Mouse (Mus musculus): ENCODE measurements at regions not wholly inside any gene's neighbourhood (a gene's known extent, or its start where the extent isn't known, plus 50 kb on each side); places are given as distances from the start of the nearest gene placed in this dataset.

- DNase-seq (ENCODE audit: low spot score in 2 of 2), result peak; percentile 5 to 10
Measured at GRCm38 (mm10) chr9:84673327-84673726, 639.2 kb upstream of the Gm11114 start.

DNA sequence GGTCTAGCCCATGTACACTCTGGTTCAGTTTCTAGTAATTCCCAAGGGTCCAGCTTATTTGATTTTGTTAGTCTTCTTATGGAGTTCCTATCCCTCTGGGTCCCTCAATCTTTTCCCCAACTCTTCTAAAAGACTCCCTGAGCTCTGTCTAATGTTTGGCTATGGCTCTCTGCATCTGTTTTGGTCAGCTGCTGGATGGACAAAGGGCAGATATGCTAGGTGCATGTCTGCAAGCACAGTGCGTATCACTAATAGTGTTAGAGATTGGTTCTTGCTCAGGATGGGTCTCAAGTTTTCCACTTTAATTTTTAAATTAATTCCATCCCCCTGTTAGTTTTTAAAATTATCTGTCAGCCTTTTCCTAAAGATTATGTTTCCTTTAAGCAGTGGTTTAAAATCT, 634.2 kb upstream of the Gm11114 start:
- DNase-seq (ENCODE audit: low spot score in 2 of 2), result no peak

GRCm38 (mm10) chr9:84718615-84719191, 593.9 kb upstream of the Gm11114 start:
- DNase-seq (ENCODE audit: low spot score in 2 of 2), result no peak

GRCm38 (mm10) chr9:84719396-84719795, 593.2 kb upstream of the Gm11114 start:
- no peak for DNase-seq (ENCODE audit: low spot score in 2 of 2)

DNA sequence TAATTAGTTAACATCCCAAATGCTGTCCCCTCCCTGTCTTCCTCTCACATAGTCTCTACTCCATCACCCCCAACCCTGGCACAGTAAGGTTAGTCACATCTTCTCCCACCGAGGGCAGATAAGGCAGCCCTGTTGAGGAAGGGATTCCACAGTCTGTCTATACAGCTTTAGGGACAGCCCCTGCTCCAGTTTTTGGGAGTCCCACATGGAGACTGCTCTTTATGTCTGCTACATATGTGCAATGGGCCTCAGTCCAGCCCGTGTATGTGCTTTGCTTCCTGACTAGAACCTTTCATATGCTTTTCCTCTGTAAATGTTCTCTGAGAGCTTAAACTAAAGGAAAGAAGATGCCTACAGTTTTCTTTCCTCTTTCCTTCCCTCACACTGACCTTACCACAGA, 592.1 kb upstream of the Gm11114 start:
- no peak for DNase-seq (ENCODE audit: low spot score in 2 of 2)

- DNase-seq (ENCODE audit: low spot score in 2 of 2), result no peak
Measured at GRCm38 (mm10) chr9:84739266-84739665, 573.3 kb upstream of the Gm11114 start.

GRCm38 (mm10) chr9:84740336-84740735, 572.2 kb upstream of the Gm11114 start:
- DNase-seq (ENCODE audit: low spot score in 2 of 2), result no peak

DNA sequence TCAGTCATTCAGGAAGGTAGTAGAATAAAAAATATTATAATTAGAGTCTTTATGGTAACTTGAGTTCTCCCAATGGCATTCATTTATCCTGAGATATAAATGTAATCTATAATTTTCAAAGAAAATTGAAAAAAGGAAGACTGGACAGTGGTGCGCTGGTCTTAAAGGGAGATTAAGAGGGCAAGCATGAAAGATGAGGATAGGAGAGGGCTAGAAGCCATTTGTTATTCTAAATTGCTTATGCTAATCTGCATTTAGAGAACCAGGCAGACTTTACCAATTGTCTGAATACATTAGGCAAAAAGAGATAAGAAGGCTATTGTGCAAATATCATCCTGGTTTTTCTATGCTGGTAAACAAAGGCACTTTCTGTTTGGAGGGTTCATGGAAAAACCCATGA, 558.2 kb upstream of the Gm11114 start:
- DNase-seq (ENCODE audit: low spot score in 2 of 2), result no peak

DNA sequence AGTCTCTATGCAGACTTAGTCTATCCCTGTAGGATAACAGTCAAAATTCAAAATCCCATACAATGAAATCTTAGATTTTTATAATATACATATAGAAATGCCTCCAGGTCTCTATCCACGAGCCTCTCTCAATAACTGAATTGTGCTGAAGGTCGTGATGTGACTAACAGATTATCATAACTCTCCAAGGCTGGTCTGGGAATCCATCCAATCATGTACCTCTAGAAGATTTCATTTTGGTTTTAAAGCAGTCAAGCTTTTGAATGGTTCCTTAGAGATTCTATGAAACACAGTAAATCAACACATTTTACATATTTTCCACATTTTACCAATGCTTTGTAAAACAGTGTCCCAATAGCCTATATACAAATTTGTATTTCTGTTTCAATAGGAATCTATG, 557.7 kb upstream of the Gm11114 start:
- DNase-seq (ENCODE audit: low spot score in 2 of 2), result no peak

GRCm38 (mm10) chr9:84774348-84774747, 538.2 kb upstream of the Gm11114 start:
- no peak for DNase-seq (ENCODE audit: low spot score in 2 of 2)

DNA sequence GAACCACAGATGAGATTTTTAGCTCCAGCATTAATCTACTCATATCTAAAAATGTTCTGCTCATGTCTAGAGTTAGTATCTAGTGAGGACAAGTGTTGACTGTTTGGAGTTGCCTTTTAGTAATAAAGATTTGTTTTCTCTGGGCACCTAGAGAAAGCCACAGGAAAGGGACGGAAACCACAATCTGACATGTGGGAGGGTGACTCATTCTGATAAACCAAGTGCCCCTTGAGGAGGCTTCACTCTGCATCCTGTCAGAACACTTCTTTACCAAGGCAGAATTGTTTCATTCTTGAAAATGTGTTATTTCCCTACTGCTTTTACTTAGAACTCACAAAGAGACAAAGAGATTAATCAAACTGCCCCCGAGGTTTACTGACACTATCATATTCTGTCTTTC, 537.4 kb upstream of the Gm11114 start:
- DNase-seq (ENCODE audit: low spot score in 2 of 2), result no peak

DNA sequence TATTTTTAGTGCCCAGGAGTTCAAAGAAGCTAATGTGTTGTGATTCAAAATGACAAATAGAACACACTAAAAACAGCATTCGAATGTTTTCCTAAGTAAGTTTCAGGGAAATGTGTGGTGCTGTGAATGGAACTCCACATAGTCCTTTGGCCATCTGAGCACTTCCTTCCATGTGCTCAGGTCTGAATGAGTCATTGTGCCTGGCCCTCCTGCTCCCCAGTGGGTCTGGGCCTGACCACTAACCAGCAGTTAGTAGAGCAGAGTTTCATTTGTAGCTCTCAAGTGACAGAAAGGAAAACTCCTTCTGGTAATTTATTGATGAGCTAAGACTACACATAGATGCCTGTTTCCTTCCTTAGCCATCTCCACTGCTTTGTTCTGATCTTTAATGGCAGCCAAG, 533.4 kb upstream of the Gm11114 start:
- DNase-seq (ENCODE audit: low spot score in 2 of 2), result no peak

DNA sequence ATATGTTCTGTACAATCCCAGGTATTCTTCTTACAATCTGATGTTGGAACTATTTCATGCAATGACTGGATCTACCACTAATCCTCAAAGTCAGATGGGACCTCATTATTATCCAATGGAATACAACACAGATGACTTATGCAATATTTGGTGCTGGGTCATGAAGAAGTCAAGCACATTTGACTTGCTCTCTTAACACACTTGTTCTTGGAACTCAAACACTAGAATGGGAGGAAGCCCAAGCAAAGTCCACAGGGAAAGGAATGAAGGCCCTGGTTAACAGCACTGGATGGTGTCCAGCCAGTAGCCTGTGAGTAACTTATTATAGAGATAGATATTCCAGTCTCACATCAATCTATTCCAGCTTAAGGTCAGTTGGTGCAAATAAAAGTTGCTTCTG, 486.8 kb upstream of the Gm11114 start:
- DNase-seq (ENCODE audit: low spot score in 2 of 2), result no peak

GRCm38 (mm10) chr9:84828934-84829333, 483.6 kb upstream of the Gm11114 start:
- DNase-seq (ENCODE audit: low spot score in 2 of 2), result no peak

- DNase-seq (ENCODE audit: low spot score in 2 of 2), result peak in 1 of 2 experiments; percentile 36
Measured at GRCm38 (mm10) chr9:84830639-84831038, 481.9 kb upstream of the Gm11114 start.

GRCm38 (mm10) chr9:84837498-84837897, 475.1 kb upstream of the Gm11114 start:
- no peak for DNase-seq (ENCODE audit: low spot score in 2 of 2)

- DNase-seq (ENCODE audit: low spot score in 2 of 2), result no peak
Measured at GRCm38 (mm10) chr9:84844021-84844420, 468.6 kb upstream of the Gm11114 start.

- DNase-seq (ENCODE audit: low spot score in 2 of 2), result no peak
Measured at GRCm38 (mm10) chr9:84861600-84861999, 451.0 kb upstream of the Gm11114 start.

DNA sequence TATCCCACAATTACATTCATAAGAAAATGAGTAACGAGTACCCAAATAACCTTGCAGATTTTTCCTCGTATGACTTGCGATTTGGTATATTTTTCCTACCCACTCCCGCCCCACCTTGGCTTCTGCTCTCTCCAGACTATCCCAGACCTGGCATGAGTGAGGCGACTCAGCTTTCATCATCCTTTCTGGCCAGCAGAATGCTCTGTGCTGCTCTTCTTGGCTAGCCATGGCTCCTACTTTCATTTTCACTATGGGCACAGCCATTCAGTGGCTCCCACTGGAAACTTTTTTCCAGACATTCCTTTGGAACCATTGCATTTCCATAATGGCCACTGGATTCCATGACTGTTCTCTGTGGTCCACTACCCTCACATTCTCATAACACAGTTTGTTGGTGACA, 449.1 kb upstream of the Gm11114 start:
- no peak for DNase-seq (ENCODE audit: low spot score in 2 of 2)

GRCm38 (mm10) chr9:84894148-84894547, 418.4 kb upstream of the Gm11114 start:
- no peak for DNase-seq (ENCODE audit: low spot score in 2 of 2)

- DNase-seq (ENCODE audit: low spot score in 2 of 2), result no peak
Measured at GRCm38 (mm10) chr9:84896073-84896472, 416.5 kb upstream of the Gm11114 start.

GRCm38 (mm10) chr9:84900643-84901042, 411.9 kb upstream of the Gm11114 start:
- DNase-seq (ENCODE audit: low spot score in 2 of 2), result no peak

GRCm38 (mm10) chr9:84906244-84906643, 406.3 kb upstream of the Gm11114 start:
- no peak for DNase-seq (ENCODE audit: low spot score in 2 of 2)

- peak; percentile 21 to 60 for DNase-seq (ENCODE audit: low spot score in 2 of 2)
Measured at GRCm38 (mm10) chr9:84913321-84913720, 399.3 kb upstream of the Gm11114 start.
